Mouse (Mus musculus) ES-E14 (cell line): ENCODE measurements around the gene Mapkap1. TPM values are rescaled to one million over a fixed set of nuclear protein-coding genes. Genes with fewer than 3 reads are reported as not detected.

Experiments
- DNase-seq: peaks from one replicate; pipeline ENCODE4 v3.0.0-alpha.2; 2013; ENCODE audit warnings: low read depth, low spot score
- H3K27ac ChIP-seq: 2 replicates; pipeline ENCODE4 v1.5.1; 2012; ENCODE audit warnings: low read depth, mild to moderate bottlenecking, low read length, moderate library complexity, mixed read lengths; ENCODE audit not compliant: poor library complexity, insufficient read depth, severe bottlenecking
- H3K36me3 ChIP-seq: 2 replicates; pipeline ENCODE4 v1.6.1; 2012; ENCODE audit warnings: mild to moderate bottlenecking, low read length, moderate library complexity, mixed read lengths; ENCODE audit not compliant: control insufficient read depth, poor library complexity, insufficient read depth, severe bottlenecking
- H3K4me1 ChIP-seq, 2 experiments: fragments of 150-350 bp in 1 of 2; sonication (generic) in 1 of 2; 2 replicates each; pipeline ENCODE4 v1.6.1; 2012; ENCODE audit warnings: low read length in 2 of 2, mild to moderate bottlenecking in 1 of 2, mixed read lengths in 1 of 2; ENCODE audit not compliant: control insufficient read depth in 2 of 2, insufficient read depth in 2 of 2, poor library complexity in 1 of 2
- H3K4me3 ChIP-seq, 2 experiments: fragments of 150-350 bp in 1 of 2; sonication (generic) in 1 of 2; 2 replicates each; pipeline ENCODE4 v1.5.1; 2012; ENCODE audit warnings: low read length in 2 of 2, low read depth in 1 of 2, mild to moderate bottlenecking in 1 of 2, mixed read lengths in 1 of 2; ENCODE audit not compliant: insufficient read depth in 1 of 2, poor library complexity in 1 of 2, severe bottlenecking in 1 of 2
- H3K9ac ChIP-seq: 2 replicates; pipeline ENCODE4 v1.6.1; 2012; ENCODE audit warnings: low read depth, mild to moderate bottlenecking, low read length, mixed read lengths; ENCODE audit not compliant: poor library complexity, insufficient read depth, severe bottlenecking
- H3K9me3 ChIP-seq: fragments of 150-350 bp; sonication (generic); 2 replicates; pipeline ENCODE4 v1.6.1; 2012; ENCODE audit warnings: low read depth, mild to moderate bottlenecking, low read length; ENCODE audit not compliant: control insufficient read depth, insufficient read depth
- CHD2 ChIP-seq: IDR thresholded peaks from 2 replicates; pipeline ENCODE4 v1.6.1; 2014; ENCODE audit warnings: mild to moderate bottlenecking, low read depth, low read length, inconsistent platforms
- HCFC1 ChIP-seq: IDR thresholded peaks from 2 replicates; pipeline ENCODE4 v1.6.1; 2012; ENCODE audit warnings: low read length, inconsistent platforms, borderline replicate concordance; ENCODE audit not compliant: insufficient read depth
- MAFK ChIP-seq: IDR thresholded peaks from 2 replicates; pipeline ENCODE4 v1.6.1; 2014; ENCODE audit warnings: mild to moderate bottlenecking, low read depth, low read length, inconsistent platforms; ENCODE audit not compliant: insufficient read depth
- ZC3H11A ChIP-seq: IDR thresholded peaks from 2 replicates; pipeline ENCODE4 v1.6.1; 2012; ENCODE audit warnings: low read depth, mild to moderate bottlenecking, inconsistent platforms, low read length, borderline replicate concordance
- ZNF384 ChIP-seq: IDR thresholded peaks from 2 replicates; pipeline ENCODE4 v1.6.1; 2012; ENCODE audit warnings: low read depth, low read length, inconsistent platforms
- in situ Hi-C, 2 experiments: fragments of 600-800 bp; cut with MboI; formaldehyde crosslinking; loops; one replicate each; pipeline ENCODE4 v1.15.1; 2025; ENCODE audit warnings: low sequenced_read_pairs in 2 of 2, inconsistent platforms in 1 of 2; ENCODE audit not compliant: unreplicated experiment in 2 of 2
- total RNA-seq: library from RNA; depleted of rRNA; stranded (reverse); fragments of 300-350 nt; gene quantifications from 2 replicates; pipeline ENCODE4 v1.2.3, GENCODE M21; 2012

Mapkap1 gene
- total RNA-seq, 1 experiment: 47.3 TPM

- DNase-seq: no peak
- H3K9ac ChIP-seq: no peak overlapping the region
- no peaks in the 10 kb centered on the region for H3K36me3 ChIP-seq
- H3K4me1 ChIP-seq: no peaks in the 10 kb centered on the region
- TF ChIP-seq ZC3H11A (no peak), ZNF384 (no peak), MAFK (no peak), HCFC1 (no peak), CHD2 (no peak)
- in situ Hi-C loops: no loop called here
- H3K9me3 ChIP-seq: no peaks in the 10 kb centered on the region
- H3K4me3 ChIP-seq: no peak overlapping the region
- H3K27ac ChIP-seq: no peak overlapping the region
Observed at GRCm38 (mm10) chr2:34548961-34549360, 142.4 kb downstream of the Mapkap1 start.

- no peak for DNase-seq
- no peak overlapping the region for H3K27ac ChIP-seq
- H3K4me3 ChIP-seq: no peak overlapping the region
- no peaks in the 10 kb centered on the region for H3K36me3 ChIP-seq
- no peaks in the 10 kb centered on the region for H3K9me3 ChIP-seq
- in situ Hi-C loops: no loop called here
- no peak for TF ChIP-seq CHD2
- no peak for TF ChIP-seq ZNF384
- no peak for TF ChIP-seq MAFK
- TF ChIP-seq HCFC1: no peak
- no peak for TF ChIP-seq ZC3H11A
- no peaks in the 10 kb centered on the region for H3K4me1 ChIP-seq
- no peak overlapping the region for H3K9ac ChIP-seq
Observed at GRCm38 (mm10) chr2:34549469-34549868, 142.9 kb downstream of the Mapkap1 start.

- H3K36me3 ChIP-seq: peaks cover 1% of the 10 kb centered on the region; the same call in 1 of the 2 replicates
- in situ Hi-C loops: no loop called here
- TF ChIP-seq HCFC1 (no peak), MAFK (no peak), CHD2 (no peak), ZNF384 (no peak), ZC3H11A (no peak)
Observed at GRCm38 (mm10) chr2:34552772-34553171, 146.2 kb downstream of the Mapkap1 start.

GRCm38 (mm10) chr2:34553580-34554231 is 147.1 kb downstream of the Mapkap1 start:
- no peak for DNase-seq

More at GRCm38 (mm10) chr2:34552772-34553171, 146.2 kb downstream of the Mapkap1 start:
- H3K4me3 ChIP-seq: no peak overlapping the region
- no peak for DNase-seq
- no peaks in the 10 kb centered on the region for H3K4me1 ChIP-seq
- no peak overlapping the region for H3K9ac ChIP-seq
- no peaks in the 10 kb centered on the region for H3K9me3 ChIP-seq
- H3K27ac ChIP-seq: no peak overlapping the region

More at GRCm38 (mm10) chr2:34553580-34554231, 147.1 kb downstream of the Mapkap1 start:
- H3K9ac ChIP-seq: no peak overlapping the region
- H3K27ac ChIP-seq: no peak overlapping the region
- H3K4me1 ChIP-seq: no peaks in the 10 kb centered on the region
- in situ Hi-C loops: no loop called here
- no peak overlapping the region for H3K4me3 ChIP-seq
- TF ChIP-seq ZNF384 (no peak), MAFK (no peak), HCFC1 (no peak), CHD2 (no peak), ZC3H11A (no peak)
- peaks cover 2% of the 10 kb centered on the region; the same call in 1 of the 2 replicates for H3K36me3 ChIP-seq
- H3K9me3 ChIP-seq: no peaks in the 10 kb centered on the region
